In genomic region chr10:20967872-20968271, GRCm38 (mm10) we compare ENCODE assay signal across 28 mouse cellular contexts.
"Had no signal": no experiment of that assay in that cellular context is flagged by ENCODE, and none has a peak within 500 bp of the region (broad histone marks: within the 10 kb centered on the region; RNA-seq: fewer than 3 reads in every experiment).

No protein-coding gene starts in this region.

- H3K27me3 ChIP-seq: embryonic facial prominence, embryonic 12.5 days; embryonic facial prominence, embryonic 13.5 days; embryonic facial prominence, embryonic 15.5 days; forebrain, embryonic 12.5 days; forebrain, embryonic 13.5 days; forebrain, embryonic 15.5 days had no signal

- DNase-seq: cerebellum, adult 8-10 months; cerebellum, adult 9-10 months; cerebellum, adult 9-11 months; cerebellum, postnatal 10 days; cerebellum, postnatal 14 days; cerebellum, postnatal 25 days; cerebellum, postnatal 36 days; embryo, embryonic 11 days; forebrain, postnatal 0 days; gastrocnemius, adult 2 months; gastrocnemius, postnatal 10 days; gastrocnemius, postnatal 14 days; gastrocnemius, postnatal 25 days; gastrocnemius, postnatal 36 days; heart, adult 11 months; heart, adult 18-20 months; heart, adult 2 months had no signal

- H3K4me1 ChIP-seq: embryonic facial prominence, embryonic 10.5 days; embryonic facial prominence, embryonic 12.5 days; embryonic facial prominence, embryonic 13.5 days; embryonic facial prominence, embryonic 15.5 days; forebrain, embryonic 10.5 days; forebrain, embryonic 12.5 days; forebrain, embryonic 13.5 days; forebrain, embryonic 15.5 days had no signal

- H3K27ac ChIP-seq: embryonic facial prominence, embryonic 10.5 days; embryonic facial prominence, embryonic 12.5 days; embryonic facial prominence, embryonic 13.5 days; embryonic facial prominence, embryonic 15.5 days; forebrain, embryonic 10.5 days; forebrain, embryonic 12.5 days; forebrain, embryonic 13.5 days; forebrain, embryonic 15.5 days; gastrocnemius, adult 2 months; heart, adult 2 months had no signal

- ATAC-seq: forebrain, embryonic 13.5 days; forebrain, embryonic 14.5 days; forebrain, embryonic 15.5 days; forebrain, embryonic 16.5 days; forebrain, postnatal 0 days had no signal

- H3K4me3 ChIP-seq: embryonic facial prominence, embryonic 10.5 days; embryonic facial prominence, embryonic 12.5 days; embryonic facial prominence, embryonic 13.5 days; embryonic facial prominence, embryonic 15.5 days; erythroblast, embryonic 14.5 days; forebrain, embryonic 10.5 days; forebrain, embryonic 12.5 days; forebrain, embryonic 13.5 days; forebrain, embryonic 15.5 days; gastrocnemius, adult 2 months; heart, adult 2 months had no signal

- H3K9me3 ChIP-seq: embryonic facial prominence, embryonic 10.5 days; embryonic facial prominence, embryonic 12.5 days; embryonic facial prominence, embryonic 13.5 days; embryonic facial prominence, embryonic 15.5 days; forebrain, embryonic 13.5 days had no signal

- H3K9ac ChIP-seq: embryonic facial prominence, embryonic 12.5 days; embryonic facial prominence, embryonic 13.5 days; embryonic facial prominence, embryonic 15.5 days; forebrain, embryonic 12.5 days; forebrain, embryonic 13.5 days; forebrain, embryonic 15.5 days; forebrain, postnatal 0 days had no signal

- H3K4me2 ChIP-seq: embryonic facial prominence, embryonic 12.5 days; embryonic facial prominence, embryonic 13.5 days; embryonic facial prominence, embryonic 15.5 days; forebrain, embryonic 12.5 days; forebrain, embryonic 13.5 days; forebrain, embryonic 15.5 days had no signal
